Mouse (Mus musculus): ENCODE measurements around the gene Fxyd7.
A peak's percentile ranks its signal among the peaks of the same experiment; 100 is the strongest.

Fxyd7 gene

DNA sequence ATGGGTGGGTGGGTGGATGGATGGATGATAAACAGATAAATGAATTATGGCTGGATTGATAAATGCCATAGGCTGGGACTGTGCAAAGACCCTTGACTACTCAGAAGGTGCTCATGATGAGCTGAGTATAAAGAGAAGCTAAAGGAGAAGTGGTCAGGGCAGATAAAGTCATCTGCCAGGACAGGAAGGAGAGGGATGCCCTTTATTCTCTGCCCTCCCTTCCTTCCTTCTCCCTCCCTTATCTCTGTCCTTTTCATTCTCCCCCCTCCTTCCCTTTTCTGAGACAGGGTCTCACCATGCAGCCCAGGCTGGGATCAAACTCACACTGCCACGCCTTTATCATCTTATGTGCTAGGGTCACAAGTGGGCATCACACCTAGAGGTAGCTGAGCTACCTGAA lies 43.5 kb downstream of the Fxyd7 start:
- no peak for DNase-seq (ENCODE audit: low spot score)

DNA sequence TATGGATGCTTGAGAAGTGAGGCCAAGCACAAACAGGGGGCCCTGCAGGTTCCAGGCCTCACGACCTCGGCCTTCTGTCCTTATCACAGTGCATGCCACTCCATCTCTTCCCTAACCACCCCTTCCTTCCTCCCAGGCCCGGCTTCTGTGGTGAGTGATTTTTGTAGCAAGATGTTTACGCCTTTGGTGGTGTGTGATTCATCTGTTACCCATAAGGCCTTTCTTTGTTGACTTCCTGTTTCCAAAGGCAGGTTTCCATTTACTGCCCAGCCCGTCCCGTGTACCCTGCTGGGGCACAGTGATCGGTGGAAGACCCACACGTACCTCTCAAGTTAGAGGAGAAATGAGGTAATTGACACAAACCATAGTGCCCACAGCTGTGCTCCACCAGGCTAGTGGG lies 48.6 kb downstream of the Fxyd7 start:
- DNase-seq (ENCODE audit: low spot score), result no peak

DNA sequence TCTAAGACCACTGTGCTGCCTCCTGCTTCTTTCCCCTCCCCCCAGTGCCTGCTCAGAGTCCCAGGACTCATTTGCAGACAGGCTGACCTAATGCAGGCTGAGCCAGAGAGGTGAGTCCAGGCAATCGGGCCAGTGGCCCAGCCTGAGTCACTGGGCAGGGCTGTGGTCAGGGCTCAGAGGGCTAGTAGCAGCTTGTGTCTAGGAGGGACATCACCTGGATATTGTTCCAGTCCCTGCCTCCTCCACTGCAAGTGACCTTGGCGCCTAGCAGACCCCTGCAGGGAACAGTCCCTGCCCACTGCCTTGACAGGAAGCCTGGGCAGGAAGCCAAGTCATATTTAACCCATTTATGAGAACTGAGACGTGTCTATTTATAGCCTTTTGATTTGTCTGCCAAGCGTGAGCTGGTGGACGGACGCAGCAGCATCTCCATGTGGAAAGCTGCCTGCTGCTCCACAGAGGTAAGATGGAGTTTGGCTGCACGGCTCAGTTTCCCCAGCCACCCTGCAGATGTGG lies 50.7 kb downstream of the Fxyd7 start:
- DNase-seq (ENCODE audit: low spot score), result peak; percentile 8

DNA sequence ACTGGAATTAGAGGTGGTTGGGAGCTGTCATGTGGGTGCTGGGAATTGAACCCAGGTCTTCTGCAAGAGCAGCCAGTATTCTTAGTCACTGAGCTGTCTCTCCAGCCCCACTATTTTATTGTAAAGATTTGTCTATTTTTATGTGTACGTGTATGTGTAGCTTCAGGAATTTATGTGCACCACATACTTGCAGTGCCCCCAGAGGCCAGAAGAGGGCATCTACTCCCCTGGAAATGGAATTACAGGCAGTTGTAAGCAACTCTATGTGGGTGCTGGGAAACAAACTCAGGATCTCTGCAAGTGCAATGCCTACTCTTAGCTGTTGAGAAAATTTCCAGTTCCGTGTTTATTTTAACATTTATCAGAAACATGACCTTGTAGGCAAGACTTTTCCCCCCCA lies 54.8 kb downstream of the Fxyd7 start:
- no peak for DNase-seq (ENCODE audit: low spot score)

DNA sequence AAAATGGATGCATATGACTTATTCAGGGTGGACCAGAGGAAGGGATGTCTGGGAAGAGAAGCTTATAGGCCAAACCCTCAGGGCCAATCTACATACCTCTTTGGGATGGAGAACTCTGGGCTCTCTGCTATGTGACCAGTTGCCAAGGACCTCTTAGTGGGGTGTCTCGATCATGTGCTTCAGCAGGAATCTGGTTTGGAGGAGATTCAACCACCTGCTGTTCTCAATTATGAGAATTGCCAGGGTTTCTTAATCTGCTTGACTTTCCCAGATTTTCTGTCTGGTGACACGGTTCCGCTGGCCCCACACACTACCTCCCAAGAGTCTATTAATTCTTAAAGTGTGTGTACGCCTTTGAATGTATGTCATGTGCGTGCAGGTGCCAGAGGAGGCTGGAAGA lies 57.3 kb downstream of the Fxyd7 start:
- DNase-seq (ENCODE audit: low spot score), result no peak
